16 mouse cellular contexts compared by ENCODE assay signal in genomic region chr2:167840344-167840743, GRCm38 (mm10).
DNase-seq lines count a peak whose midpoint lies in the region; ATAC-seq and TF ChIP-seq lines count a peak whose summit lies in the region.
"Had no signal": no experiment of that assay in that cellular context is flagged by ENCODE, and none has a peak within 500 bp of the region (broad histone marks: within the 10 kb centered on the region; RNA-seq: fewer than 3 reads in every experiment).

No protein-coding gene starts in this region.

- intact Hi-C loops in gastrocnemius, postnatal 14 days (cut with DNase I; ENCODE audit: low total_unique reads), result no loop called here

- H3K9ac ChIP-seq in heart, embryonic 12.5 days, result peak overlapping the region; percentile 40; the same call in 1 of the 2 replicates
- H3K9ac ChIP-seq in liver, embryonic 14.5 days (replicated peaks), result no peak overlapping the region

- ATAC-seq in heart, embryonic 12.5 days (ENCODE audit: insufficient number of reproducible peaks, low FRiP score), result no peak
- ATAC-seq in activated CD4-positive, CD25-positive, alpha-beta regulatory T cell, adult 4 months, result peak; percentile 80
- ATAC-seq in liver, embryonic 14.5 days (ENCODE audit: insufficient read depth), result no peak

- H3K27me3 ChIP-seq in heart, embryonic 12.5 days (replicated peaks), result peaks cover 6% of the 10 kb centered on the region; the same call in 1 of the 2 replicates
- H3K27me3 ChIP-seq in liver, embryonic 14.5 days (ENCODE audit: control insufficient read depth, insufficient read depth, low read length), result no peaks in the 10 kb centered on the region

- H3K36me3 ChIP-seq in heart, embryonic 12.5 days, result no peaks in the 10 kb centered on the region
- H3K36me3 ChIP-seq in liver, embryonic 14.5 days (replicated peaks; ENCODE audit: control insufficient read depth, insufficient read depth, low read depth), result no peaks in the 10 kb centered on the region
- H3K36me3 ChIP-seq: forebrain, embryonic 10.5 days had no signal

- TF ChIP-seq EP300 in liver, embryonic 14.5 days (IDR thresholded peaks at IDR 0.05; ENCODE audit: low read depth), result no peak

- H3K4me2 ChIP-seq in heart, embryonic 12.5 days, result no peak overlapping the region
- H3K4me2 ChIP-seq in liver, embryonic 14.5 days (ENCODE audit: low read depth), result peak overlapping the region; percentile 8; the same call in 1 of the 2 replicates

- no peak overlapping the region for H3K4me3 ChIP-seq in heart, embryonic 12.5 days
- H3K4me3 ChIP-seq in liver, embryonic 14.5 days (ENCODE audit: insufficient read depth in 1 of 2, low read depth in 2 of 2, low read length in 2 of 2), result no peak overlapping the region
- H3K4me3 ChIP-seq: forebrain, embryonic 10.5 days; heart, adult 2 months; myocyte had no signal

- no peak for DNase-seq in heart, adult 11 months
- DNase-seq in liver, embryonic 14.5 days (ENCODE audit: low read depth in 3 of 3, low spot score in 3 of 3), result no peak
- peak; percentile 32 to 42 for DNase-seq in thymus, postnatal 36 days
- DNase-seq in cerebellum, postnatal 10 days, result no peak
- DNase-seq in c-Kit-positive CD71-positive TER-119-positive erythroid progenitor cells, embryonic 14.5 days (ENCODE audit: low spot score), result no peak
- no peak for DNase-seq in gastrocnemius, postnatal 14 days
- DNase-seq: cerebellum, adult 9-10 months; heart, adult 2 months; kidney, postnatal 14 days; left cerebral cortex, postnatal 4 days; lung, adult 18-20 months; right cerebral cortex, postnatal 25 days had no signal

- TF ChIP-seq CTCF in liver, embryonic 14.5 days (IDR thresholded peaks at IDR 0.05; ENCODE audit: low read depth), result no peak

- H3K9me3 ChIP-seq in heart, embryonic 12.5 days (replicated peaks), result no peaks in the 10 kb centered on the region
- H3K9me3 ChIP-seq in liver, embryonic 14.5 days (ENCODE audit: control insufficient read depth, low read length), result no peaks in the 10 kb centered on the region
- H3K9me3 ChIP-seq: forebrain, embryonic 10.5 days had no signal

- 44% methylated on average over 9 of the region's 9 CpGs for WGBS in heart, embryonic 12.5 days
- 12% methylated on average over 9 of the region's 9 CpGs for WGBS in liver, embryonic 14.5 days (ENCODE audit: insufficient replicate concordance)

- peak overlapping the region; percentile 2; the same call in 1 of the 2 replicates for H3K27ac ChIP-seq in heart, embryonic 12.5 days (ENCODE audit: poor library complexity, severe bottlenecking)
- no peak overlapping the region for H3K27ac ChIP-seq in liver, embryonic 14.5 days
- H3K27ac ChIP-seq: forebrain, embryonic 10.5 days; heart, adult 2 months had no signal

- peaks cover 72% of the 10 kb centered on the region for H3K4me1 ChIP-seq in heart, embryonic 12.5 days (replicated peaks)
- peaks cover 5 to 25% of the 10 kb centered on the region in 2 experiments for H3K4me1 ChIP-seq in liver, embryonic 14.5 days (replicated peaks; ENCODE audit: control insufficient read depth in 2 of 2, insufficient read depth in 2 of 2, low read length in 1 of 2)

Comparison
In these comparisons a context has a peak if more than half of its experiments do, and no peak if none do; other contexts are left out.
1. DNase-seq: peak in thymus, postnatal 36 days (2 of 2); none in heart, adult 11 months (single experiment), liver, embryonic 14.5 days (0 of 3), cerebellum, postnatal 10 days (0 of 2), c-Kit-positive CD71-positive TER-119-positive erythroid progenitor cells, embryonic 14.5 days (single experiment) and gastrocnemius, postnatal 14 days (single experiment).